Mouse (Mus musculus): ENCODE data around the gene Heph.
"Not testable (repeated sequence)": the region's sequence is repeated elsewhere in the genome, so short reads cannot be mapped to it uniquely, and the experiment has no call there.

Heph gene

DNA sequence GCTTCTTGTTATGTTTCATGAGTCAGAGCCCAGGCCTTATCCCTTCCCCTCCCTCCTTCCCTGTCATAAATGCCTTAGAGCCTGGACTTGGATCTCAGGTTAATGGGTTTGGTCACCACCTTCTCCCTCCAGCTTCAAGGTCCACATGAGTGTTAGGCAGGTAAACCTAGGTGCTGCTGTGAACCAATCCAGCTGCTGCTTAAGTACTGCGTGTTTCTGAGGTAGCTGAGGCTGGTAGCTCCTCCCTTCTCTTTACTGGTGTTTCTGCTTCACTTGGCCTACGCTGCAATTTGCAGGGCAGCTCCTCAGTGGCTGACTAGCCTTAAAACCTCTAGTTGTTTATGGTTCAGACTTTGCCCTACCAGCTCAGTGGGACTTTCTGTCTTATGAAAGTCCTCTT is at the start of gene Heph:
Gene Heph (plus strand): TSS at position 211 of the 400 bp plus-strand sequence.
- no peak for DNase-seq

DNA sequence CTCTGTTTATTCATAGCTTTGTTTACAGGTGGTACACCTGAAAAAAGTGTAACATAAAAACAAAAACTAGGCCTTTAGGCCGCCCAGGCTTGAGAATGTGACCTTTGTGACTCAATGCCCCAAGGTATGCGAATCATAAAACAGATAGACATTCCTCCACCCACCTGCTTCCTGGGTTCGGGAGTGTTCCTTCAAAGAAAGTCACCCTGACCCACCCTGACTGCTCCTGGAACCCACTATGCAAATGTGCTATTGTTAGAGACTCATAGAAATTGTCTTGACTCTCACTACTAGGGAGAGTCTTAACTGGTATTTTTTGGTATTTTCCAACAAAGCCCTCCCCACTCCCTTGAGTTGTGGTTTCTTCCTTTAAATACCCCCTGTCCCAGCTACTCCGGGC is 39.8 kb upstream of the Heph start:
- not testable (repeated sequence) for DNase-seq

- no peak for DNase-seq
Observed at GRCm38 (mm10) chrX:96416970-96417369, 38.2 kb upstream of the Heph start.

GRCm38 (mm10) chrX:96417733-96418132 is 37.4 kb upstream of the Heph start:
- no peak for DNase-seq

GRCm38 (mm10) chrX:96419383-96419782 is 35.8 kb upstream of the Heph start:
- DNase-seq: no peak

DNA sequence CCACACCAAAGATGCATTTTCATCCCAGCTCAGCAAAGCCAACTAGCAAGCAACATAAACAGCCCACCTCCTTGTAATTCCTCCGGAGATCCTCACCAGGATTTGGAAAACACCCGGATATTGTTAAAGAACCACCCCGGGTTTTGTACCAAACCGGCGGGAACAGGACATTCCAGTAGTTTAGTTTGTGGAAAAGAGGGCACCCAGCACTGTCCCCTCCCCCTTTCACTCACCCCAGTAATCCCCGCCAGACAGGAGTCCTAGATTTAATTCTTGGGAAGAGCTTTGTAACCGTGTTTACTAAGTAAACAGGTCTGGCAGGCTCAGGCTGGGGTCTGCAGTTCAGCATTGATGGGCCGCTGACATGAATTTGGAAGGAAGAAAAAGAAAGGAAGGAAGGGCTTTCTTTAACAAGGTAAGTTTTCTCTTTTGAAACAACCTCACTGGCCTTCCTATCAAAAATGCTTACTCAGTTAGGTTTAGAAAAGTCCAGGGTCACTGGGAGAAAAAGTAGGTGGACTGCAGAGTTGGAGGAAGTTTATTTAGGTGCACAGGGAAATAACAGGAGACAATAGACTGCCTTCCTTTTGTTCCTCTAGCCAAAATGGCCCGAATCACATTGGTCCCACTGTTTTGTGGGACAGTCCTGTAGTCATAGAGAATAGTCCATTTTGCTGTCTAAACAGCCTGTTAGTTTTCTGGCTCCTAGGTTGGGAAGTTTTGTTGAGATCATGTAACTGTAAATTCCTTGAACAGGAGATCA is 1.2 kb downstream of the Heph start, which contains the start of gene Hsf3:
Gene Hsf3 (minus strand): TSS at position 94 of the 763 bp plus-strand sequence.
- peak; percentile 2 for DNase-seq

- DNase-seq: no peak
Observed at GRCm38 (mm10) chrX:96501580-96501979, 46.4 kb downstream of the Heph start.

All from liver (tissue).